Mouse (Mus musculus): Measurements from ENCODE around the gene Irs3.

- TF ChIP-seq POLR2AphosphoS2 (IDR thresholded peaks at IDR 0.05; ENCODE audit: insufficient read length, low read depth) (no peak), POLR2A (IDR thresholded peaks at IDR 0.05; ENCODE audit: insufficient read length, low read depth) (no peak), MYOD1 (IDR thresholded peaks at IDR 0.05; ENCODE audit: control insufficient read depth in 1 of 3, insufficient read length in 2 of 3, low read depth in 2 of 3) (no peak), CEBPB (IDR thresholded peaks at IDR 0.05; ENCODE audit: insufficient read depth, poor library complexity, severe bottlenecking) (no peak), E2F4 (IDR thresholded peaks at IDR 0.05; ENCODE audit: insufficient read depth) (no peak), TCF12 (IDR thresholded peaks at IDR 0.05; ENCODE audit: insufficient read depth, poor library complexity, severe bottlenecking) (no peak), USF1 (IDR thresholded peaks at IDR 0.05; ENCODE audit: low read depth) (no peak), REST (IDR thresholded peaks at IDR 0.05; ENCODE audit: insufficient read depth, insufficient read length) (no peak), MAX (IDR thresholded peaks at IDR 0.05; ENCODE audit: low read depth) (no peak), TCF3 (IDR thresholded peaks at IDR 0.05; ENCODE audit: insufficient read length, low read depth) (no peak)
Observed at GRCm38 (mm10) chr5:137673015-137673414, 27.5 kb upstream of the Irs3 start.

Data from myocyte (in vitro differentiated cells).